Mouse (Mus musculus): ENCODE measurements around the gene Olfr1057.
"Not testable (repeated sequence)": the region's sequence is repeated elsewhere in the genome, so short reads cannot be mapped to it uniquely, and the experiment has no call there.

The Olfr1057 gene

DNA sequence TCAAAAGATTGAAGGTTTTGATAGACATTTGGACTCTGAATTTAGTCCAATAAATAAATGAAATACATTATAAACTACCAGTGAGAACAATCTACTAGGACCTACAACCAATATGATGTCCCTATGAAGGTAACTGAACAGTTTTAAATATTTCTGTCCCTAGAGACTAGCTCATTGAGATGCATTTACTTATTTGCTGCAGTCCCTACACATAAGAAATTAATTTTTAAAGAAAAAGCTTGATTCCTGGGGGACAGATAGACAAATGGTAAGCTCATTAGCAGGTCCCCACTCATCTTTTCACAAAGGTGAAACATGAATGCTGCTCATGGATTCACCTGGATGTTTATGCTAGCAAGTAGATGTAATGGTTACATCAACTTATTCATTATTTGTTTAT lies at the start of gene Olfr1057:
Gene Olfr1057, minus strand, starts transcription at position 101 of the 400 bp plus-strand sequence.
- no peak for DNase-seq

DNA sequence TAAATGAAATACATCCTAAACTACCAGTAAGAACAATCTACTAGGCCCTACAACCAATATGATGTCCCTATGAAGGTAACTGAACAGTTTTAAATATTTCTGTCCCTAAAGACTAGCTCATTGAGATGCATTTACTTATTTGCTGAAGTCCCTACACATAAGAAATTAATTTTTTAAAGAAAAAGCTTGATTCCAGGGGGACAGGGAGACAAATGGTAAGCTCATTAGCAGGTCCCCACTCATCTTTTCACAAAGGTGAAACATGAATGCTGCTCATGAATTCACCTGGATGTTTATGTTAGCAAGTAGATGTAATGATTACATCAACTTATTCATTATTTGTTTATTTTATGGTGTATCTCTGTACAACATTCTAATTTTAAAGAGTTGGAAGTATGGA lies 48.5 kb upstream of the Olfr1057 start, which contains the start of gene Olfr1062:
Gene Olfr1062, minus strand, starts transcription at position 101 of the 400 bp plus-strand sequence.
- not testable (repeated sequence) for DNase-seq

- DNase-seq = no peak
Measured at GRCm38 (mm10) chr2:86413950-86414349, 35.8 kb upstream of the Olfr1057 start, which contains the start of gene Olfr1061. TSS of gene Olfr1061 (minus strand) at chr2:86414050.

- no peak for DNase-seq
Measured at GRCm38 (mm10) chr2:86395114-86395513, 16.9 kb upstream of the Olfr1057 start.

GRCm38 (mm10) chr2:86388461-86388860 lies 10.3 kb upstream of the Olfr1057 start, which contains the start of gene Olfr1058:
TSS of gene Olfr1058 (minus strand) at chr2:86388561.
- not testable (repeated sequence) for DNase-seq

DNA sequence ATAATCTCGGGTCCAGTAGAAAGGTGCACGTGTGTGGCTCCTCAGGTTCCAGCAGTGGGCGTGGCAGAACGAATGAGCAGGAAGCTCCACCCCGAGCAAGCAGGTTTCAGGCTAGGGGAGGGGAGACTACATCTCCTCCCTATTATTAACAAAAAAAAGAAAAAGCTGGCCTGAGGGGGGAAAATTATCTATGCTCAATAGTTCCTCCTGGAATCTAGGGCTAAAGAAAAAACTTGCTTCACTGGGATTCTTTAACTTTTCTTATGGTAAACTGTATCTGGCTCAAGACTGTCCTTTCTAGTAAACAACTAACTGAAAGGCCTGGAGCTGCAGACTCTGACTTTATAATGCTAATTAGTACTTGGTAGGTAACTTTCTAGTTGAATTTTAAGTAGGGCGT lies 11.9 kb downstream of the Olfr1057 start:
- DNase-seq = not testable (repeated sequence)

DNA sequence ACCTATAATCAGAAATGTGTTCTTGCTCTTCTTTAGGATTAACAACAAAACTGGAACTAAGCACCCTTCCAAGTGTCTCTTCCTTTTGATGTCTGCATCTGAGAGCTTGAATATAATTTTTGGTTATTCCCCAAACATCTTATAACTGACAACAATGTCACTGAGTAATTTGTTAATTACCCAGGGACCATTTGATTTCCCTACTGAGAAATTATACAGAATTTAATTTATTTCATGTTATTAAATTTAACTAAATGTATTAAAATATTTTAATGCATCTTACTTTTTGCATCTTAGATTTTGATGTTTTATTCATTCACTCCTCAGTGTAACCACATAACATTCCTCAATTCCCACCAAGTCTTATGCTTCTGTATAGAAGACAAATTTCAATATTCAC lies 15.8 kb downstream of the Olfr1057 start, which contains the start of gene Olfr1056:
Gene Olfr1056, minus strand, starts transcription at position 101 of the 400 bp plus-strand sequence.
- DNase-seq = no peak

DNA sequence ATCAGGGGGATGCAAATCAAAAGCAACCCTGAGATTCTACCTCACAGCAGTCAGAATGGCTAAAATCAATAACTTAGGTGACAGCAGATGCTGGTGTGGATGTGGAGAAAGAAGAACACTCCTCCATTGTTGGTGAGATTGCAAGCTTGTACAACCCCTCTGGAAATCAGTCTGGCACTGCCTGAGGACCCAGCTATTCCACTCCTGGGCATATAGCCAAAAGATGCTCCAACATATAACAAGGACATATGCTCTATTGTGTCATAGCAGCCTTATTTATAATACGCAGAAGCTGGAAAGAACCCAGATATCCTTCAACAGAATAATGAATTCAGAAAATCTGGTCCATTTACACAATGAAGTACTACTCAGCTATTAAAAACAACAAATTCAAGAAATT lies 26.4 kb downstream of the Olfr1057 start:
- not testable (repeated sequence) for DNase-seq

DNA sequence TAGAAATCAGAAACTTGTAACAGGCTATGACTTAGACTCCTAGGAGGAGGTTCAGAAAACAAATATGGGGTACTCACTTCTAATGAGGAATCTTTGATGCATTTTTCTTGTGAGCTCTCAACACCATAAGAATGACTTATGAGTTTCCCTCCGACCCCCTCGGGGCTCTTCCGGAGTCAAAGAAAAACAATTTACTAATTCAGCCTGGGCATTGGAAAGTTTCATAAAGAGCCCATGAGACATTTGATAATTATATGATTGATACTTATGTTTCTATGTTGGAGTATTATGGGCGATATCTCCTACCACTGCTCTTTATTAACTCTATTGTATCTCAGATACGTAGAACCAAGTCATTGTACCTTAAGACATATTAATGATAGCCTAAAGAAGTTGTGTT lies 28.0 kb downstream of the Olfr1057 start, which contains the start of gene Olfr1055:
Gene Olfr1055, minus strand, starts transcription at position 101 of the 400 bp plus-strand sequence.
- DNase-seq = no peak

GRCm38 (mm10) chr2:86335333-86335732 lies 42.9 kb downstream of the Olfr1057 start, which contains the start of gene Olfr1054:
TSS of gene Olfr1054 (minus strand) at chr2:86335433.
- DNase-seq = no peak
